Mouse (Mus musculus) cerebellum, adult 2 months (tissue): ENCODE results near the gene Atf4.

ENCODE experiments used
- CTCF ChIP-seq: fragments of 200-500 bp; IDR thresholded peaks from 2 replicates; pipeline ENCODE4 v1.5.1; 2011; ENCODE audit warnings: low read depth, mild to moderate bottlenecking, control low read depth, low read length, moderate library complexity, borderline replicate concordance; ENCODE audit not compliant: insufficient read depth
- POLR2A ChIP-seq: fragments of 200-500 bp; IDR thresholded peaks from 2 replicates; pipeline ENCODE4 v1.6.1; 2011; ENCODE audit warnings: low read length, control low read depth, borderline replicate concordance; ENCODE audit not compliant: insufficient read depth

DNA sequence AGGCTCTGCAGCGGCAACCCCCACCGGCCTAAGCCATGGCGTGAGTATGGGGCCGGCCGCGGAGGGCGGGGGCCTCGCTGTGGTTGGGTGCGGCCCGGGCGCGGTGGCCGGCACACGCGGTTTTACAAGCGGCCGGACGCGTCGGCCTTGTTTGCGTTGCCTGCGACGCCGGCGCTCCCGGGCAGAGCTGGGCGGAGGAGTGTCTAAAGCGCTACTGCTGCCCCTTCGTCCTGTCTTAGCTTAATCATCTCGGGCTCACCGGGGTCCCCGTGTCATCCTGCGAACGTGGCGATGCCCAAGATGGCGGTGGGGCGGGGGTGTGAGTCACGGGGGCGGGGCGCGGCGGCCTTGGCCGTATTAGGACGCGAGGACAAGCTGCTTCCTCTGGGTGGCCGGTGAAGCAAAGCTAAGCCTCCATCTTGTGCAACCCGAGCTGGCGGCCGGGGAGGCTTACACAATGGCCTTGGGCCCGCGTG is 700 bp downstream of the Atf4 start:
- TF ChIP-seq POLR2A (no peak), CTCF (no peak)
